Mouse (Mus musculus) brain, embryonic 14.5 days (tissue): ENCODE data around the gene Nr2c2.

ENCODE experiments used
- CTCF ChIP-seq: fragments of 200-500 bp; IDR thresholded peaks from 2 replicates; pipeline ENCODE4 v1.5.1; 2012; ENCODE audit warnings: inconsistent platforms, mild to moderate bottlenecking, moderate library complexity, borderline replicate concordance; ENCODE audit not compliant: insufficient read depth, insufficient read length; ENCODE audit errors: extremely low read depth
- POLR2A ChIP-seq: fragments of 200-500 bp; IDR thresholded peaks from 2 replicates; pipeline ENCODE4 v1.6.1; 2012; ENCODE audit warnings: mild to moderate bottlenecking, inconsistent platforms, borderline replicate concordance; ENCODE audit not compliant: poor library complexity, insufficient read depth, insufficient read length, severe bottlenecking; ENCODE audit errors: extremely low read depth

- TF ChIP-seq CTCF (0 out of 2 replicates have a peak, but pooled peaks have one; percentile 7), POLR2A (no peak)
Observed at GRCm38 (mm10) chr6:92184178-92184577, 93.0 kb downstream of the Nr2c2 start.
